Mouse (Mus musculus) neural tube, embryonic 12.5 days (tissue): Measurements from ENCODE around the gene Scrg1. TPM values are rescaled to one million over a fixed set of nuclear protein-coding genes. Genes with fewer than 3 reads are reported as not detected.

Experiments used
- ATAC-seq: fragments of 200-750 bp; cut with Nextera tagmentation; 2 replicates; pipeline ENCODE4 v1.8.0; 2017; ENCODE audit warnings: low read depth, mild to moderate bottlenecking, moderate TSS enrichment, moderate library complexity; ENCODE audit not compliant: low FRiP score
- H3K27ac ChIP-seq: fragments of 300-500 bp; sonication (generic); 2 replicates; pipeline ENCODE4 v1.5.1; 2016
- H3K27me3 ChIP-seq: fragments of 300-500 bp; sonication (generic); replicated peaks from 2 replicates; pipeline ENCODE4 v1.6.1; 2016; ENCODE audit warnings: mild to moderate bottlenecking
- H3K36me3 ChIP-seq: fragments of 300-500 bp; sonication (generic); 2 replicates; pipeline ENCODE4 v1.6.1; 2016; ENCODE audit warnings: mild to moderate bottlenecking
- H3K4me1 ChIP-seq: fragments of 300-500 bp; sonication (generic); 2 replicates; pipeline ENCODE4 v1.6.1; 2016
- H3K4me2 ChIP-seq: fragments of 300-500 bp; sonication (generic); replicated peaks from 2 replicates; pipeline ENCODE4 v1.6.1; 2016; ENCODE audit warnings: mild to moderate bottlenecking
- H3K4me3 ChIP-seq: fragments of 300-500 bp; sonication (generic); 2 replicates; pipeline ENCODE4 v1.5.1; 2016
- H3K9ac ChIP-seq: fragments of 300-500 bp; sonication (generic); 2 replicates; pipeline ENCODE4 v1.6.1; 2016; ENCODE audit warnings: mild to moderate bottlenecking
- H3K9me3 ChIP-seq: fragments of 300-500 bp; sonication (generic); 2 replicates; pipeline ENCODE4 v1.6.1; 2016; ENCODE audit warnings: mild to moderate bottlenecking
- WGBS: fragments of 180-500 bp; shearing (Covaris S2); methylation state at CpG from one replicate; pipeline ENCODE4 v1.1.7; 2016; 5-methylcytosine and 5-hydroxymethylcytosine counted together
- polyA plus RNA-seq: library from polyadenylated mRNA; unstranded; fragments of >200 nt; fragmentation: Nextera tagmentation; extraction: Ambion mirVana; gene quantifications from 2 replicates; pipeline ENCODE4 v1.2.1, GENCODE M21; 2016

Scrg1 gene
- polyA plus RNA-seq, 1 experiment from 2014 or later, result 2.0 TPM

- H3K4me3 ChIP-seq, result no peak overlapping the region
- WGBS, result 56% methylated on average over 1 of the region's 1 CpGs
- no peak for ATAC-seq
- no peaks in the 10 kb centered on the region for H3K27me3 ChIP-seq
- H3K4me1 ChIP-seq, result no peaks in the 10 kb centered on the region
- H3K36me3 ChIP-seq, result no peaks in the 10 kb centered on the region
- no peak overlapping the region for H3K9ac ChIP-seq
- no peaks in the 10 kb centered on the region for H3K9me3 ChIP-seq
- no peak overlapping the region for H3K27ac ChIP-seq
- H3K4me2 ChIP-seq, result no peak overlapping the region
Observed at GRCm38 (mm10) chr8:57462839-57463238, 7.1 kb downstream of the Scrg1 start.

- ATAC-seq, result no peak
- 93% methylated on average over 3 of the region's 3 CpGs for WGBS
- H3K4me2 ChIP-seq, result no peak overlapping the region
- H3K36me3 ChIP-seq, result no peaks in the 10 kb centered on the region
- H3K9ac ChIP-seq, result no peak overlapping the region
- no peak overlapping the region for H3K4me3 ChIP-seq
- H3K27me3 ChIP-seq, result no peaks in the 10 kb centered on the region
- no peaks in the 10 kb centered on the region for H3K4me1 ChIP-seq
- H3K9me3 ChIP-seq, result no peaks in the 10 kb centered on the region
- H3K27ac ChIP-seq, result no peak overlapping the region
Observed at GRCm38 (mm10) chr8:57463757-57464156, 8.0 kb downstream of the Scrg1 start.

GRCm38 (mm10) chr8:57468624-57469023 is 12.9 kb downstream of the Scrg1 start:
- Histone ChIP-seq H3K9me3 (no peaks in the 10 kb centered on the region), H3K9ac (no peak overlapping the region), H3K36me3 (no peaks in the 10 kb centered on the region), H3K4me1 (no peaks in the 10 kb centered on the region), H3K27me3 (no peaks in the 10 kb centered on the region), H3K4me3 (no peak overlapping the region), H3K27ac (no peak overlapping the region), H3K4me2 (no peak overlapping the region)
- no peak for ATAC-seq
- WGBS, result 70% methylated on average over 5 of the region's 5 CpGs

- H3K4me2 ChIP-seq, result no peak overlapping the region
- H3K27me3 ChIP-seq, result no peaks in the 10 kb centered on the region
- H3K27ac ChIP-seq, result no peak overlapping the region
- no peaks in the 10 kb centered on the region for H3K36me3 ChIP-seq
- H3K4me1 ChIP-seq, result no peaks in the 10 kb centered on the region
- H3K9me3 ChIP-seq, result no peaks in the 10 kb centered on the region
- ATAC-seq, result no peak
- H3K4me3 ChIP-seq, result no peak overlapping the region
- H3K9ac ChIP-seq, result no peak overlapping the region
- WGBS, result 93% methylated on average over 5 of the region's 5 CpGs
Observed at GRCm38 (mm10) chr8:57470863-57471262, 15.1 kb downstream of the Scrg1 start.

- no peaks in the 10 kb centered on the region for H3K9me3 ChIP-seq
- whole genome bisulfite sequencing, result 87% methylated on average over 6 of the region's 6 CpGs
- H3K9ac ChIP-seq, result no peak overlapping the region
- H3K4me1 ChIP-seq, result no peaks in the 10 kb centered on the region
- H3K27me3 ChIP-seq, result no peaks in the 10 kb centered on the region
- no peak overlapping the region for H3K4me2 ChIP-seq
- no peak overlapping the region for H3K4me3 ChIP-seq
- ATAC-seq, result no peak
- no peak overlapping the region for H3K27ac ChIP-seq
- no peaks in the 10 kb centered on the region for H3K36me3 ChIP-seq
Observed at GRCm38 (mm10) chr8:57473751-57474150, 18.0 kb downstream of the Scrg1 start.

- WGBS, result 84% methylated on average over 3 of the region's 3 CpGs
- H3K9me3 ChIP-seq, result no peaks in the 10 kb centered on the region
- H3K36me3 ChIP-seq, result peaks cover 16% of the 10 kb centered on the region
- no peaks in the 10 kb centered on the region for H3K4me1 ChIP-seq
- H3K27ac ChIP-seq, result no peak overlapping the region
- H3K27me3 ChIP-seq, result no peaks in the 10 kb centered on the region
- H3K9ac ChIP-seq, result no peak overlapping the region
- no peak overlapping the region for H3K4me2 ChIP-seq
- ATAC-seq, result no peak
- no peak overlapping the region for H3K4me3 ChIP-seq
Observed at GRCm38 (mm10) chr8:57478406-57478805, 22.7 kb downstream of the Scrg1 start.

GRCm38 (mm10) chr8:57479700-57480099 is 24.0 kb downstream of the Scrg1 start:
- Histone ChIP-seq H3K36me3 (peaks cover 18% of the 10 kb centered on the region), H3K9ac (no peak overlapping the region), H3K27ac (no peak overlapping the region), H3K9me3 (no peaks in the 10 kb centered on the region), H3K4me2 (no peak overlapping the region), H3K4me3 (no peak overlapping the region), H3K27me3 (no peaks in the 10 kb centered on the region), H3K4me1 (no peaks in the 10 kb centered on the region)
- no peak for ATAC-seq
- WGBS, result 95% methylated on average over 8 of the region's 8 CpGs

GRCm38 (mm10) chr8:57480606-57481005 is 24.9 kb downstream of the Scrg1 start:
- H3K9ac ChIP-seq, result no peak overlapping the region
- H3K4me1 ChIP-seq, result peaks cover 4% of the 10 kb centered on the region
- no peaks in the 10 kb centered on the region for H3K27me3 ChIP-seq
- H3K4me3 ChIP-seq, result no peak overlapping the region
- H3K9me3 ChIP-seq, result no peaks in the 10 kb centered on the region
- WGBS, result 85% methylated on average over 4 of the region's 4 CpGs
- H3K4me2 ChIP-seq, result no peak overlapping the region
- ATAC-seq, result no peak
- H3K36me3 ChIP-seq, result peaks cover 18% of the 10 kb centered on the region
- no peak overlapping the region for H3K27ac ChIP-seq

GRCm38 (mm10) chr8:57486491-57487440 is 31.0 kb downstream of the Scrg1 start:
- WGBS, result under 1% methylated on average over 54 of the region's 54 CpGs
- Histone ChIP-seq H3K27ac (peak overlapping the region; percentile 95), H3K4me1 (peaks cover 6% of the 10 kb centered on the region), H3K9me3 (no peaks in the 10 kb centered on the region), H3K36me3 (peaks cover 12% of the 10 kb centered on the region), H3K4me3 (peak overlapping the region; percentile 96), H3K27me3 (no peaks in the 10 kb centered on the region), H3K4me2 (peak overlapping the region; percentile 78), H3K9ac (peak overlapping the region; percentile 97)
- peak; percentile 74 for ATAC-seq

GRCm38 (mm10) chr8:57487441-57488155 is 31.9 kb downstream of the Scrg1 start, which contains the start of gene Sap30:
Gene Sap30, minus strand, starts transcription at chr8:57487860.
- peak within 1 kb of the TSS; percentile 95 for H3K27ac ChIP-seq
- no peaks in the 10 kb centered on the region for H3K27me3 ChIP-seq
- WGBS, result under 1% methylated on average over 66 of the region's 66 CpGs
- peaks cover 6% of the 10 kb centered on the region for H3K4me1 ChIP-seq
- H3K36me3 ChIP-seq, result peaks cover 6% of the 10 kb centered on the region; the same call in 1 of the 2 replicates
- peak within 1 kb of the TSS; percentile 97 for H3K9ac ChIP-seq
- peak within 1 kb of the TSS; percentile 96 for H3K4me3 ChIP-seq
- peak; percentile 97 for ATAC-seq
- H3K9me3 ChIP-seq, result no peaks in the 10 kb centered on the region
- peak within 1 kb of the TSS; percentile 78 for H3K4me2 ChIP-seq

- WGBS, result under 1% methylated on average over 25 of the region's 25 CpGs
- Histone ChIP-seq H3K27ac (peak overlapping the region; percentile 46; the same call in 1 of the 2 replicates), H3K9ac (peak overlapping the region; percentile 44), H3K4me2 (peak overlapping the region; percentile 78), H3K4me1 (peaks cover 6% of the 10 kb centered on the region), H3K36me3 (peaks cover 3% of the 10 kb centered on the region; the same call in 1 of the 2 replicates), H3K27me3 (no peaks in the 10 kb centered on the region), H3K9me3 (no peaks in the 10 kb centered on the region), H3K4me3 (peak overlapping the region; percentile 96)
- ATAC-seq, result peak; percentile 46
Observed at GRCm38 (mm10) chr8:57488312-57488765, 32.6 kb downstream of the Scrg1 start.

GRCm38 (mm10) chr8:57489366-57489765 is 33.6 kb downstream of the Scrg1 start:
- Histone ChIP-seq H3K4me1 (peaks cover 6% of the 10 kb centered on the region), H3K27me3 (no peaks in the 10 kb centered on the region), H3K9ac (no peak overlapping the region), H3K4me2 (no peak overlapping the region), H3K27ac (no peak overlapping the region), H3K4me3 (no peak overlapping the region), H3K36me3 (no peaks in the 10 kb centered on the region), H3K9me3 (no peaks in the 10 kb centered on the region)
- WGBS, result 90% methylated on average over 1 of the region's 1 CpGs
- ATAC-seq, result no peak
